Mouse (Mus musculus) heart, adult 18-20 months (tissue): ENCODE data around the gene Tra2b. TPM values are rescaled to one million over a fixed set of nuclear protein-coding genes. Genes with fewer than 3 reads are reported as not detected.
"Not testable (repeated sequence)": the region's sequence is repeated elsewhere in the genome, so short reads cannot be mapped to it uniquely, and the experiment has no call there.

Experiments used
- DNase-seq, 2 experiments: peaks; one replicate each; pipeline ENCODE4 v3.0.0; 2021 to 2022; ENCODE audit warnings: mixed read lengths in 1 of 2
- long read RNA-seq, 2 experiments: library from polyadenylated mRNA; stranded (forward); transcript quantifications; one replicate each; pipeline ENCODE4 v2.0.0; 2021
- total RNA-seq, 2 experiments: library from RNA; stranded (reverse); gene quantifications; 2 replicates each; pipeline ENCODE4 v1.2.3; 2021

Gene Tra2b
- total RNA-seq, result 10 to 100 TPM; 42.2 to 47.8 TPM
- long read RNA-seq, experiment 1, transcript Tra2b-204 (9 exons, 3,403 nt), result major isoform, 7 of 12 reads
- long read RNA-seq, experiment 1, partial matches to known transcripts, result 2 of 12 reads
- long read RNA-seq, experiment 1, other reads (novel, unspliced or antisense), result 2 of 12 reads
- long read RNA-seq, experiment 2, partial matches to known transcripts, result 0 of 4 reads
- long read RNA-seq, experiment 2, other reads (novel, unspliced or antisense), result 0 of 4 reads

- DNase-seq, result peak; percentile 97 to 98
Measured at GRCm38 (mm10) chr16:22265849-22266376, at the start of gene Tra2b. Gene Tra2b (minus strand): TSS chr16:22266005.

- DNase-seq, result peak; percentile 19 to 58
Measured at GRCm38 (mm10) chr16:22310649-22311048, 44.8 kb upstream of the Tra2b start.

GRCm38 (mm10) chr16:22302606-22303005, 36.8 kb upstream of the Tra2b start:
- peak; percentile 58 to 86 for DNase-seq

GRCm38 (mm10) chr16:22301378-22301777, 35.6 kb upstream of the Tra2b start:
- no peak for DNase-seq

- no peak for DNase-seq
Measured at GRCm38 (mm10) chr16:22296901-22297300, 31.1 kb upstream of the Tra2b start.

- not testable (repeated sequence) for DNase-seq
Measured at GRCm38 (mm10) chr16:22294812-22295211, 29.0 kb upstream of the Tra2b start.

- DNase-seq, result no peak
Measured at GRCm38 (mm10) chr16:22293600-22293999, 27.8 kb upstream of the Tra2b start.

- DNase-seq, result no peak
Measured at GRCm38 (mm10) chr16:22292394-22292793, 26.6 kb upstream of the Tra2b start.

- no peak for DNase-seq
Measured at GRCm38 (mm10) chr16:22289643-22290042, 23.8 kb upstream of the Tra2b start.

GRCm38 (mm10) chr16:22286996-22287395, 21.2 kb upstream of the Tra2b start:
- no peak for DNase-seq

GRCm38 (mm10) chr16:22276536-22276935, 10.7 kb upstream of the Tra2b start:
- DNase-seq, result no peak

- DNase-seq, result no peak
Measured at GRCm38 (mm10) chr16:22275142-22275541, 9.3 kb upstream of the Tra2b start.

GRCm38 (mm10) chr16:22270491-22270890, 4.7 kb upstream of the Tra2b start:
- DNase-seq, result no peak

GRCm38 (mm10) chr16:22266384-22266783, 579 bp upstream of the Tra2b start:
- DNase-seq, result no peak

- peak; percentile 86 to 90 for DNase-seq
Measured at GRCm38 (mm10) chr16:22264962-22265848, 600 bp downstream of the Tra2b start.

- DNase-seq, result peak in 1 of 2 experiments; percentile 14
Measured at GRCm38 (mm10) chr16:22264232-22264961, 1.4 kb downstream of the Tra2b start.

GRCm38 (mm10) chr16:22263124-22263523, 2.7 kb downstream of the Tra2b start:
- no peak for DNase-seq

GRCm38 (mm10) chr16:22261563-22261962, 4.2 kb downstream of the Tra2b start:
- DNase-seq, result no peak

- DNase-seq, result no peak
Measured at GRCm38 (mm10) chr16:22260423-22261143, 5.2 kb downstream of the Tra2b start.

- not testable (repeated sequence) for DNase-seq
Measured at GRCm38 (mm10) chr16:22252255-22252654, 13.6 kb downstream of the Tra2b start.

- no peak for DNase-seq
Measured at GRCm38 (mm10) chr16:22250307-22250706, 15.5 kb downstream of the Tra2b start.

- no peak for DNase-seq
Measured at GRCm38 (mm10) chr16:22249754-22250153, 16.1 kb downstream of the Tra2b start.
